Mouse (Mus musculus) kidney, adult 2 months (tissue): ENCODE results near the gene Kank3. TPM values are rescaled to one million over a fixed set of nuclear protein-coding genes. Genes with fewer than 3 reads are reported as not detected.

Experiments
- DNase-seq: peaks from one replicate; pipeline ENCODE4 v3.0.0; 2021
- H3K27ac ChIP-seq: fragments of 200-500 bp; 2 replicates; pipeline ENCODE4 v1.5.1; 2012; ENCODE audit warnings: low read depth, low read length, control low read depth, inconsistent platforms; ENCODE audit not compliant: insufficient read depth
- H3K27me3 ChIP-seq: fragments of 200-500 bp; replicated peaks from 2 replicates; pipeline ENCODE4 v1.6.1; 2012; ENCODE audit warnings: mild to moderate bottlenecking, moderate library complexity, low read length, inconsistent platforms; ENCODE audit not compliant: control insufficient read depth, insufficient read depth
- H3K36me3 ChIP-seq: fragments of 200-500 bp; 2 replicates; pipeline ENCODE4 v1.6.1; 2012; ENCODE audit warnings: mild to moderate bottlenecking, moderate library complexity, low read length, inconsistent platforms; ENCODE audit not compliant: control insufficient read depth, insufficient read depth
- H3K4me1 ChIP-seq: fragments of 200-500 bp; 2 replicates; pipeline ENCODE4 v1.6.1; 2011; ENCODE audit warnings: low read length; ENCODE audit not compliant: control insufficient read depth, insufficient read depth
- H3K4me3 ChIP-seq: fragments of 200-500 bp; 2 replicates; pipeline ENCODE4 v1.5.1; 2011; ENCODE audit warnings: mild to moderate bottlenecking, low read depth, low read length, control low read depth; ENCODE audit not compliant: insufficient read depth
- CTCF ChIP-seq: fragments of 200-500 bp; conservative IDR thresholded peaks from 2 replicates; pipeline ENCODE4 v1.5.1; 2011; ENCODE audit warnings: low read depth, mild to moderate bottlenecking, control low read depth, low read length, moderate library complexity, mixed read lengths; ENCODE audit not compliant: insufficient read depth, insufficient read length
- POLR2A ChIP-seq: fragments of 200-500 bp; IDR thresholded peaks from one replicate; pipeline ENCODE4 v1.6.1; 2011; ENCODE audit warnings: low read depth, low read length, control low read depth
- WGBS: fragments of 180-500 bp; shearing (Covaris S2); methylation state at CpG from one replicate; pipeline ENCODE4 v1.1.7; 2018; 5-methylcytosine and 5-hydroxymethylcytosine counted together
- polyA plus RNA-seq: library from polyadenylated mRNA; depleted of rRNA; stranded (reverse); fragments of >200 nt; gene quantifications from 2 replicates; pipeline ENCODE4 v1.2.3, GENCODE M21; 2012

Kank3 gene
- polyA plus RNA-seq, 1 experiment, result 83.0 TPM

GRCm38 (mm10) chr17:33786375-33786774 lies 23.9 kb upstream of the Kank3 start:
- TF ChIP-seq POLR2A (no peak), CTCF (no peak)
- H3K4me1 ChIP-seq, result peaks cover 18% of the 10 kb centered on the region
- no peak for DNase-seq
- no peak overlapping the region for H3K27ac ChIP-seq
- H3K36me3 ChIP-seq, result no peaks in the 10 kb centered on the region
- H3K4me3 ChIP-seq, result no peak overlapping the region
- H3K27me3 ChIP-seq, result no peaks in the 10 kb centered on the region
- 89% methylated on average over 18 of the region's 18 CpGs for WGBS

- no peak overlapping the region for H3K4me3 ChIP-seq
- peaks cover under 1% of the 10 kb centered on the region; the same call in 1 of the 2 replicates for H3K4me1 ChIP-seq
- WGBS, result 33% methylated on average over 4 of the region's 4 CpGs
- H3K27ac ChIP-seq, result no peak overlapping the region
- peak; percentile 24 for DNase-seq
- no peak for TF ChIP-seq POLR2A
- TF ChIP-seq CTCF, result no peak
- H3K36me3 ChIP-seq, result no peaks in the 10 kb centered on the region
- no peaks in the 10 kb centered on the region for H3K27me3 ChIP-seq
Observed at GRCm38 (mm10) chr17:33788732-33789131, 21.6 kb upstream of the Kank3 start.

GRCm38 (mm10) chr17:33798306-33798705 lies 12.0 kb upstream of the Kank3 start:
- no peak overlapping the region for H3K4me3 ChIP-seq
- DNase-seq, result peak; percentile 73
- no peak for TF ChIP-seq POLR2A
- peak; percentile 60 for TF ChIP-seq CTCF
- WGBS, result 28% methylated on average over 3 of the region's 3 CpGs
- no peak overlapping the region for H3K27ac ChIP-seq
- H3K4me1 ChIP-seq, result no peaks in the 10 kb centered on the region
- no peaks in the 10 kb centered on the region for H3K36me3 ChIP-seq
- no peaks in the 10 kb centered on the region for H3K27me3 ChIP-seq

- Histone ChIP-seq H3K27me3 (no peaks in the 10 kb centered on the region), H3K27ac (no peak overlapping the region), H3K4me1 (no peaks in the 10 kb centered on the region), H3K4me3 (no peak overlapping the region), H3K36me3 (no peaks in the 10 kb centered on the region)
- DNase-seq, result no peak
- 53% methylated on average over 1 of the region's 1 CpGs for WGBS
- TF ChIP-seq CTCF, result no peak
- TF ChIP-seq POLR2A, result no peak
Observed at GRCm38 (mm10) chr17:33799277-33799676, 11.0 kb upstream of the Kank3 start.

GRCm38 (mm10) chr17:33802221-33802620 lies 8.1 kb upstream of the Kank3 start:
- no peak overlapping the region for H3K4me3 ChIP-seq
- no peak overlapping the region for H3K27ac ChIP-seq
- H3K27me3 ChIP-seq, result no peaks in the 10 kb centered on the region
- no peaks in the 10 kb centered on the region for H3K36me3 ChIP-seq
- WGBS, result 0% methylated on average over 2 of the region's 2 CpGs
- DNase-seq, result no peak
- 0 out of 2 replicates have a peak, but pooled peaks have one; percentile 16 for TF ChIP-seq CTCF
- TF ChIP-seq POLR2A, result no peak
- no peaks in the 10 kb centered on the region for H3K4me1 ChIP-seq

GRCm38 (mm10) chr17:33804205-33804604 lies 6.1 kb upstream of the Kank3 start:
- Histone ChIP-seq H3K27me3 (no peaks in the 10 kb centered on the region), H3K4me1 (no peaks in the 10 kb centered on the region), H3K36me3 (no peaks in the 10 kb centered on the region), H3K4me3 (no peak overlapping the region), H3K27ac (no peak overlapping the region)
- no peak for DNase-seq
- TF ChIP-seq CTCF (no peak), POLR2A (no peak)
- WGBS, result 67% methylated on average over 4 of the region's 4 CpGs

- no peak for DNase-seq
- no peak overlapping the region for H3K4me3 ChIP-seq
- H3K36me3 ChIP-seq, result no peaks in the 10 kb centered on the region
- H3K4me1 ChIP-seq, result no peaks in the 10 kb centered on the region
- WGBS, result 53% methylated on average over 1 of the region's 1 CpGs
- TF ChIP-seq CTCF, result no peak
- TF ChIP-seq POLR2A, result no peak
- H3K27me3 ChIP-seq, result no peaks in the 10 kb centered on the region
- H3K27ac ChIP-seq, result no peak overlapping the region
Observed at GRCm38 (mm10) chr17:33804745-33805144, 5.6 kb upstream of the Kank3 start.

- WGBS, result 32% methylated on average over 8 of the region's 9 CpGs
- Histone ChIP-seq H3K36me3 (no peaks in the 10 kb centered on the region), H3K4me3 (no peak overlapping the region), H3K27ac (no peak overlapping the region), H3K27me3 (no peaks in the 10 kb centered on the region), H3K4me1 (no peaks in the 10 kb centered on the region; the same call in 1 of the 2 replicates)
- no peak for TF ChIP-seq POLR2A
- TF ChIP-seq CTCF, result no peak
- DNase-seq, result no peak
Observed at GRCm38 (mm10) chr17:33807181-33807888, 3.0 kb upstream of the Kank3 start.
